Mouse (Mus musculus) neural tube, embryonic 13.5 days (tissue): ENCODE results near the gene Nudt8. TPM values are rescaled to one million over a fixed set of nuclear protein-coding genes. Genes with fewer than 3 reads are reported as not detected.
"Not testable (repeated sequence)": the region's sequence is repeated elsewhere in the genome, so short reads cannot be mapped to it uniquely, and the experiment has no call there.

Experiments used
- ATAC-seq: fragments of 200-750 bp; cut with Nextera tagmentation; 2 replicates; pipeline ENCODE4 v1.8.0; 2017; ENCODE audit warnings: low read depth, mild to moderate bottlenecking, moderate TSS enrichment, moderate library complexity
- H3K27ac ChIP-seq: fragments of 300-500 bp; sonication (generic); replicated peaks from 2 replicates; pipeline ENCODE4 v1.5.1; 2015; ENCODE audit warnings: moderate library complexity, mild to moderate bottlenecking, inconsistent platforms
- H3K27me3 ChIP-seq: fragments of 300-500 bp; sonication (generic); 2 replicates; pipeline ENCODE4 v1.6.1; 2015; ENCODE audit warnings: mild to moderate bottlenecking, inconsistent platforms
- H3K36me3 ChIP-seq: fragments of 300-500 bp; sonication (generic); 2 replicates; pipeline ENCODE4 v1.6.1; 2015; ENCODE audit warnings: mild to moderate bottlenecking, inconsistent platforms
- H3K4me1 ChIP-seq: fragments of 300-500 bp; sonication (generic); replicated peaks from 2 replicates; pipeline ENCODE4 v1.6.1; 2015; ENCODE audit warnings: inconsistent platforms
- H3K4me2 ChIP-seq: fragments of 300-500 bp; sonication (generic); 2 replicates; pipeline ENCODE4 v1.6.1; 2015; ENCODE audit warnings: inconsistent platforms, mild to moderate bottlenecking, moderate library complexity
- H3K4me3 ChIP-seq: fragments of 300-500 bp; sonication (generic); 2 replicates; pipeline ENCODE4 v1.5.1; 2015; ENCODE audit warnings: mild to moderate bottlenecking, inconsistent platforms
- H3K9ac ChIP-seq: fragments of 300-500 bp; sonication (generic); 2 replicates; pipeline ENCODE4 v1.6.1; 2015; ENCODE audit warnings: moderate library complexity, mild to moderate bottlenecking, inconsistent platforms
- H3K9me3 ChIP-seq: fragments of 300-500 bp; sonication (generic); 2 replicates; pipeline ENCODE4 v1.6.1; 2016; ENCODE audit warnings: inconsistent platforms
- WGBS: fragments of 180-500 bp; shearing (Covaris S2); methylation state at CpG from one replicate; pipeline ENCODE4 v1.1.7; 2015; 5-methylcytosine and 5-hydroxymethylcytosine counted together
- polyA plus RNA-seq: library from polyadenylated mRNA; unstranded; fragments of >200 nt; fragmentation: Nextera tagmentation; extraction: Ambion mirVana; gene quantifications from 2 replicates; pipeline ENCODE4 v1.2.1, GENCODE M21; 2015

The Nudt8 gene
- polyA plus RNA-seq, 1 experiment from 2014 or later, result 22.5 TPM

DNA sequence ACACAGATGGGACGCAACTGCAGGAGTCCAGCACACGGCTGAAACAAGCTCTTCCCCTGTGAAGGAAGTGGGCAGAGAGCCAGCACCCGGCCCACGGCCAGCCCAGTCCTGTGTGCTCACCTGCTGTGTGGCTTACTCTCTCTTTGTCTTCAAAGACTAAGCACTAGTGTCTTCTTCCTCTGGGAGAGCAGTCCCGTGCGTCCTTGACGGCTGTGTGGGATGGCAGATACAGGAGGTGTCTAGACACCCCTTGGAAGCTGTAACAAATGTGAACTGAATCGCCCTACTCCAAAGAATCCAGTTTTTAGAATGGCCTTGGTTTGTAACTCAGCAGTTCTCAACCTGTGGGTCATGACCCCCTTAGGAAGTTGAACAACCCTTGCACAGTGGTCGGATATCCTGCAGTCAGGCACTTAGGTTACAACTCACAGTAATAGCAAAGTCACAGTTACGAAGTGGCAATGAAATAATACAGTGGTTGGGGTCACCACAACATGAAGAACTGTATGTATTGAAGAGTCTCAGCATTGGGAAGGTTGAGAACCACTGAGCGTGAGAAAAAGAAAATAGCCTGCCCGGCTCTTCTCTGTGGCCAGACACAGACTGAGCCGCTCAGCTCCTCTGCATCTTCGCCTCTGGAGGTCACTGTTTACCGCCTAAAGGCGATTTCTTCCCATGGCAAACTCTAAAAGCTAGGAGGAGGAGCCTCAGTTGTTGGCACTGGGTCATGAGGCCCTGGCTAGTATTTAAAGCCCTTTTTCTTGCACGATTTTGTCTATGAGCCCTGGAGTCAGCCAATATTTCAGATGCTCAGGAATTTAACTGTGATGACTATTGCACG, 18.6 kb downstream of the Nudt8 start:
- Histone ChIP-seq H3K27ac (no peak overlapping the region), H3K36me3 (no peaks in the 10 kb centered on the region), H3K9ac (0 out of 2 replicates have a peak overlapping the region, but pooled peaks have one; percentile 38), H3K4me3 (no peak overlapping the region), H3K27me3 (no peaks in the 10 kb centered on the region), H3K4me2 (no peak overlapping the region), H3K9me3 (no peaks in the 10 kb centered on the region), H3K4me1 (no peaks in the 10 kb centered on the region; the same call in 1 of the 2 replicates)
- WGBS, result 31% methylated on average over 18 of the region's 18 CpGs
- peak; percentile 82 for ATAC-seq

DNA sequence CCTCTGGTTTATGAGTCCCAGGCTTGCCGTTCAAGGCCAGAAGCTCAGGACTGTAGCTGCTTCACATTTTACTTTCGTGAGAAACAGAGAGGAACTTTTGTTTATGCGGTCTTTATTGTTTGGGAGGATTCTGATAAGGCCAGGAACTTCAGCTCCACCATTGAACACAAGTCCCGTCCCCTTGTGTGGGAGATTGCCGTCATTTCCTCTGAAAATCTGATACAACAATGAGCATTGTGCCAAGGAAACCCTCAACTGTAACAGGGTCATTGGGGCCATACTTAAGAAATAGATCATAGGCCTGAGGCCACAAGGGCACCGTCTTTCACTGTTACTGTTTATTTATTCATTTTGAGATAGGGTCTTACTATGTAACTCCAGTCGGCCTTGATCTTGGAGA, 22.8 kb downstream of the Nudt8 start:
- Histone ChIP-seq H3K4me3 (no peak overlapping the region), H3K4me2 (no peak overlapping the region), H3K27me3 (no peaks in the 10 kb centered on the region), H3K4me1 (no peaks in the 10 kb centered on the region; the same call in 1 of the 2 replicates), H3K9me3 (no peaks in the 10 kb centered on the region), H3K36me3 (no peaks in the 10 kb centered on the region), H3K9ac (no peak overlapping the region), H3K27ac (no peak overlapping the region)
- no peak for ATAC-seq
- 81% methylated on average over 7 of the region's 7 CpGs for WGBS

DNA sequence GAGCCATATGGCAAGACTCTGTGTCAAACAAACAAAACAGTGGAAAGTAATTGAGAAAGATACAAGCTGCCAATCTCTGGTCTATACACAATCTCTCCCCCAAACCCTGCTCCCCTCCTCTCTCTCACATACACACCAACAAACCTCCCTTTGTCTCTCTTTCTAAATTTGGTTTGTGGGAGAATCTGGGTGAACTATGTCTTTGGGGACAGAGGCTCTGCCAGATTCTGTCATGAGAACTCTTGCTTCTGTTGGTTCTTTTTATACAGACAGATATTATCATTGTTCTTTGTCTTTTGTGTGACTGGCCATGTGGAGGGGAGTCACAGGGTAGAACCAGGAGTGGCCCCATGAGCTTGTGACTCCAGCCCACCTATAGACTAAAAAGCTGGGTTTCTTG, 27.2 kb downstream of the Nudt8 start:
- no peak overlapping the region for H3K9ac ChIP-seq
- no peak overlapping the region for H3K4me2 ChIP-seq
- no peaks in the 10 kb centered on the region for H3K4me1 ChIP-seq
- no peak for ATAC-seq
- H3K27ac ChIP-seq, result no peak overlapping the region
- no peaks in the 10 kb centered on the region for H3K9me3 ChIP-seq
- no peaks in the 10 kb centered on the region for H3K36me3 ChIP-seq
- no peak overlapping the region for H3K4me3 ChIP-seq
- no peaks in the 10 kb centered on the region for H3K27me3 ChIP-seq

DNA sequence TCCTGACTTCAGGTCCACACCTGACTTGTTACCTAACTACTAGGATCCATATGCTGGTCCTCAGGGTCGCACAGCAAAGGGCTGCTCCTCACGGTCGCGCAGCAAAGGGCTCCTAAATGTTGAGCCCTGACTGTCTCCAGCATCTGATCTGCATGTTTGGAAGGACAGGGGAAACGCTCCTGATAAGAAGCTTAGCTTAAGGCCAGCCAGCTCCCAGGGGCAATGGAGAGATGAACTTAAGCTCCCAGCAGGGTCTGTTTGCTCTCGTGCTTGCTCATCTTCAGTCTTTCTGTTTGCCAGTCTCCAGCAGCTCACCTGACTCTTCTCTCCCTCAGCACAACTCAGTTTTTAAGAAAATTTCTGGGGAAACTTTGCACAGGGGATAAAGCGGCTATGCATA, 32.3 kb downstream of the Nudt8 start:
- no peak for ATAC-seq
- 68% methylated on average over 7 of the region's 7 CpGs for WGBS

DNA sequence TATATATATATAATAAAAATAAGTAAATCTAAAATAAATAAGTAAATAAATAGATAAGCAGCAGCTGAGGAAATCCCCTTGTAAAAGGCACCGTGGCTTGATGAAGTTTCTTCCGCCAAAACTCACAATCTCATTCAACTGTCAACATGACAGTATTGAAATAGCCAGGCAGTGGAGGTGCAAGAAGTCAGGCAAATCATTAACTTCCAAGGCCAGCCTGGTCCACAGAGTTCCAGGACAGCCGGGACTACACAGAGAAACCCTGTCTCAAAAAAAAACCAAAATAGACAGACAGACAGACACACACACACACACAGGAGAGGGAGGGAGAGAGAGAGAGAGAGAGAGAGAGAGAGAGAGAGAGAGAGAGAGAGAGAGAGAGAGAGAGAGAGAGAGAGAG, 32.9 kb downstream of the Nudt8 start:
- Histone ChIP-seq H3K9ac (no peak overlapping the region), H3K9me3 (no peaks in the 10 kb centered on the region), H3K27ac (no peak overlapping the region), H3K4me1 (peaks cover 19% of the 10 kb centered on the region; the same call in 1 of the 2 replicates), H3K27me3 (no peaks in the 10 kb centered on the region), H3K4me3 (no peak overlapping the region), H3K36me3 (peaks cover 4% of the 10 kb centered on the region), H3K4me2 (no peak overlapping the region)
- ATAC-seq, result no peak
- WGBS, result 73% methylated on average over 3 of the region's 3 CpGs

More for the DNA sequence above, 32.3 kb downstream of the Nudt8 start:
- H3K9me3 ChIP-seq, result no peaks in the 10 kb centered on the region
- H3K27ac ChIP-seq, result no peak overlapping the region
- no peak overlapping the region for H3K9ac ChIP-seq
- peaks cover 4% of the 10 kb centered on the region for H3K36me3 ChIP-seq
- no peaks in the 10 kb centered on the region for H3K27me3 ChIP-seq
- H3K4me3 ChIP-seq, result no peak overlapping the region
- no peak overlapping the region for H3K4me2 ChIP-seq
- H3K4me1 ChIP-seq, result peaks cover 13% of the 10 kb centered on the region; the same call in 1 of the 2 replicates

DNA sequence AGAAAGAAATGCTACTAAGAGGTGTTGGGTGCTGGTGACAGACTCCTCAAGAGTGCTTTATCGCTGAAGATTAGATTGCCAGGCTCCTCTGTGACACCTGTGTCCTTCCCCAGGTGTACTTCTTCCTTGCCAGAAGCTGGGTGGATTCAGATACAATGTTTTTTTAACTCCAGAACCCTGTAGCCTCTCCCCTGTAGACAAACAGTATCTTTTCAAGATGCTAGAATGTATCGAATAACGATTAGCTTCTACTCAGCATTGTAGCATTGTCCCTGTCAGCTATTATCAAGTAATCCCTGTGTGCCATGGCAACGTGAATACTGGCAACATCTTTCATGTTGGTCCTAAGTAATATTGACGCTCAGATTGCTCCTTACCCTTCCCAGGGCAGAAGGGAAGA, 33.4 kb downstream of the Nudt8 start:
- H3K9me3 ChIP-seq, result no peaks in the 10 kb centered on the region
- WGBS, result 75% methylated on average over 5 of the region's 5 CpGs
- H3K27me3 ChIP-seq, result no peaks in the 10 kb centered on the region
- H3K4me1 ChIP-seq, result peaks cover 20% of the 10 kb centered on the region; the same call in 1 of the 2 replicates
- ATAC-seq, result no peak
- H3K36me3 ChIP-seq, result peaks cover 4% of the 10 kb centered on the region
- H3K27ac ChIP-seq, result no peak overlapping the region
- no peak overlapping the region for H3K4me3 ChIP-seq
- H3K9ac ChIP-seq, result no peak overlapping the region
- no peak overlapping the region for H3K4me2 ChIP-seq

DNA sequence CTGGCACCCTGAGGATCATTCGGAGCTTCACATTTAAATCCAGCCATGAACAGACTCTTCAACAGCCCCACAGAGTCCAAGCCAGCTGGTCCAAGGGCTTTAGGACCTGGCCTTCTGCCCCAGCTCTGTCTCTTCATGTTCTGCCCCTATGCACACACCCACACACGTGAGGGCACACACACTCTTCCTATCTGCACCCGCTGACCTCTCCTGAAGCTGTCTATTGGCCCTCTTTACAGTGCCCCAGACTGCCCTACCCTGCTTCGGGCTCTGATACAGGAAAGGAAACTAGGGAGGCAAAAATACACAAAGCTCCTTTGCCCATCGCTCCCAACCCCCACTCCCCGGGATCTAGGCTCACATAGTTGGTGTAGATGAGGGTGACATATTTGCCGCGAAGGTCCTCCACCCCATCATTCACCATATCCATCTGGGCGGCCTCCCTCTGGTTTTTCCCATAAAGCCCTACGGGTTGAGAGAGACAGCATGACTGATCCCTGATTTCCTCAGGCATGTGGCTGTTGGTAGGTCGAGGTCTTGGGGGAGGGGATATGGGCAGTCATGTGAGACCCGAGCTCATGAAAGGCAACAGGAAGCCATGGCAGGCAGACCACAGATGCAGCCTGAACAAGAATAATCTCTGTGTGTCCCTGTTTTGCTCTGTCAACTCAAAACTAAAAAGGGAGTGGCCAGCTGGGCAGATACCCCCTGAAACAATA, 36.1 kb downstream of the Nudt8 start:
- no peak overlapping the region for H3K4me3 ChIP-seq
- H3K9me3 ChIP-seq, result no peaks in the 10 kb centered on the region
- no peak for ATAC-seq
- H3K27ac ChIP-seq, result no peak overlapping the region
- peaks cover 20% of the 10 kb centered on the region; the same call in 1 of the 2 replicates for H3K4me1 ChIP-seq
- peaks cover 4% of the 10 kb centered on the region for H3K36me3 ChIP-seq
- H3K27me3 ChIP-seq, result no peaks in the 10 kb centered on the region
- H3K9ac ChIP-seq, result no peak overlapping the region
- WGBS, result 80% methylated on average over 12 of the region's 12 CpGs
- H3K4me2 ChIP-seq, result peak overlapping the region; percentile 34

DNA sequence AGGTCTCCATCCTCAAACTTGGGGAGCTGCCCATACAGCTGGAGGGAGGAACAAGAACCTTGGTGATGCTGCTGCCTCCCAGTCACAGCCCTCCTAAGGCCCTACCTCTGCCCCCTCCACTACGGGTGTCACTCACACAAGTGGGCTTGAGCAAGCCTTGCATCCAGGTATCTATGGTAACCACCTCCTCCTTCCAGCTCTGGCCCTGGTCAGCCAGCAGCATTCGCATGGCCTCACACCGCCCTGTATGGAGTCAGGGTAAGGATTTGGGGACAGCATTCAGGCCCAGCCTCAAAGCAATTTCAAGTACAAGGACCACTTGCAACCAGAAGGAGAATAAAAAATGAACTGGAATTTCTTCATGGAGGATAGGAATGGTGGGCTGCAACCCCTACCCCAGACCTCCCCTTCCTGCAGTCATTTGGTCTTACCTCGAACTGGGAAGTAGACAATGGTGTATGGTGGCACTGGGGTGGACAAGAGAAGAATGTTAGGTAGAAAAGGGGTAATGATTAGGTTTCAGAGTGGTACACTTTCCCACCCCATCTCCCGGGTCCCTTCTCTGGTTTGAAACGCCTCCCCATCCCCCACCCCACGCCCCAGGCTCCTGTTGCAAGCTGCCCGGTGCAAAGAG, 36.9 kb downstream of the Nudt8 start:
- Histone ChIP-seq H3K4me3 (peak overlapping the region; percentile 58), H3K27ac (0 out of 2 replicates have a peak overlapping the region, but pooled peaks have one; percentile 46), H3K4me2 (peak overlapping the region; percentile 76), H3K9ac (peak overlapping the region; percentile 83), H3K4me1 (peaks cover 20% of the 10 kb centered on the region; the same call in 1 of the 2 replicates)
- H3K27me3 ChIP-seq, H3K9me3 ChIP-seq, H3K36me3 ChIP-seq: not testable (repeated sequence)
- peak; percentile 44; the same call in 1 of the 2 replicates for ATAC-seq
- WGBS, result 31% methylated on average over 8 of the region's 8 CpGs

DNA sequence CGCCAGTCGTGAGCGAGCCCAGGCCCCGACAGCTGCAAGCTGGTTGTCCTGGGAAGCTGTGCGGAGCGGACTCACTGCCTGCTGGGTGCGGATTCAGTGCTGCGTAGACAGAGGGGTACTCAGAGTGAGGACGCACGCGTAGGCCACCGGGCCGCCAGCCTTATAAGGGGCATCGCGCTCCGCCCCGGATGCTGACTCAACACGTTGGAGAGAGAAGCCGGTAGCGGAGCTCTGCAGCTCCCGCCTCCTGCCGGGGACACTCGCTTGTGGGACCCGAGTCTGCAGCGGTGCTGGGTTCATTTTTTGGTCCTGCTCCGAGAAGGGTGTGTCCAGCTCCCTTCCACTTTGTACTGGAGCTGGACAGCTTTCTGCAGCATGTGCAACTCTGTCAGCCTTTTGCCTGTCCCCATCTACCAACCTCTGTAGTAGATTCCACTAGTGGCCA, 37.4 kb downstream of the Nudt8 start, which contains the start of gene Gstp1:
Gene Gstp1, minus strand, starts transcription at position 198 of the 445 bp plus-strand sequence.
- H3K9ac ChIP-seq, result peak within 1 kb of the TSS; percentile 83
- peak within 1 kb of the TSS; percentile 76 for H3K4me2 ChIP-seq
- H3K4me3 ChIP-seq, result peak within 1 kb of the TSS; percentile 58
- H3K36me3 ChIP-seq, result peaks cover 4% of the 10 kb centered on the region
- H3K9me3 ChIP-seq, result no peaks in the 10 kb centered on the region
- peak; percentile 89 for ATAC-seq
- 0 out of 2 replicates have a peak within 1 kb of the TSS, but pooled peaks have one; percentile 46 for H3K27ac ChIP-seq
- no peaks in the 10 kb centered on the region for H3K27me3 ChIP-seq
- peaks cover 20% of the 10 kb centered on the region; the same call in 1 of the 2 replicates for H3K4me1 ChIP-seq
- WGBS, result under 1% methylated on average over 26 of the region's 26 CpGs

DNA sequence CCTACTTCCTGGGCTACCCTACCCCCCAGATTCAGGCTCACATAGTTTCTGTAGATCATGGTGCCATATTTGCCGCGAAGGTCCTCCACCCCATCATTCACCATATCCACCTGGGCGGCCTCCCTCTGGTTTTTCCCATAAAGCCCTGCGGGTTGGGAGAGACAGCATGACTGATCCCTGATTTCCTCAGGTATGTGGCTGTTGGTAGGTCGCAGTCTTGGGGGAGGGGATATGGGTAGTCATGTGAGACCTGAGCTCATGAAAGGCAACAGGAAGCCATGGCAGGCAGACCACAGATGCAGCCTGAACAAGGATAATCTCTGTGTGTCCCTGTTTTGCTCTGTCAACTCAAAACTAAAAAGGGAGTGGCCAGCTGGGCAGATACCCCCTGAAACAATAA, 40.6 kb downstream of the Nudt8 start:
- not testable (repeated sequence) for H3K4me2 ChIP-seq, H3K27ac ChIP-seq, H3K9me3 ChIP-seq, H3K9ac ChIP-seq, ATAC-seq, H3K36me3 ChIP-seq, H3K27me3 ChIP-seq, H3K4me3 ChIP-seq
- WGBS, result 88% methylated on average over 5 of the region's 5 CpGs
- peaks cover 22% of the 10 kb centered on the region; the same call in 1 of the 2 replicates for H3K4me1 ChIP-seq

DNA sequence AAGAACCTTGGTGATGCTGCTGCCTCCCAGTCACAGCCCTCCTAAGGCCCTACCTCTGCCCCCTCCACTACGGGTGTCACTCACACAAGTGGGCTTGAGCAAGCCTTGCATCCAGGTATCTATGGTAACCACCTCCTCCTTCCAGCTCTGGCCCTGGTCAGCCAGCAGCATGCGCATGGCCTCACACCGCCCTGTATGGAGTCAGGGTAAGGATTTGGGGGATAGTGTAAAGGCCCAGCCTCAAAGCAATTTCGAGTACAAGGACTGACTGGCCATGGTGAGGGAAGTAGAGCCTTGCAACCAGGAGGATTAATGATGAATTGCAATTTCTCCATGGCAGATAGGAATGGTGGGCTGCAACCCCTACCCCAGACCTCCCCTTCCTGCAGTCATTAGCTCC, 41.1 kb downstream of the Nudt8 start:
- H3K36me3 ChIP-seq, H3K9me3 ChIP-seq, H3K4me3 ChIP-seq, H3K27me3 ChIP-seq, H3K27ac ChIP-seq, H3K4me2 ChIP-seq, ATAC-seq, H3K9ac ChIP-seq: not testable (repeated sequence)
- H3K4me1 ChIP-seq, result peaks cover 22% of the 10 kb centered on the region; the same call in 1 of the 2 replicates
- 88% methylated on average over 3 of the region's 4 CpGs for WGBS

DNA sequence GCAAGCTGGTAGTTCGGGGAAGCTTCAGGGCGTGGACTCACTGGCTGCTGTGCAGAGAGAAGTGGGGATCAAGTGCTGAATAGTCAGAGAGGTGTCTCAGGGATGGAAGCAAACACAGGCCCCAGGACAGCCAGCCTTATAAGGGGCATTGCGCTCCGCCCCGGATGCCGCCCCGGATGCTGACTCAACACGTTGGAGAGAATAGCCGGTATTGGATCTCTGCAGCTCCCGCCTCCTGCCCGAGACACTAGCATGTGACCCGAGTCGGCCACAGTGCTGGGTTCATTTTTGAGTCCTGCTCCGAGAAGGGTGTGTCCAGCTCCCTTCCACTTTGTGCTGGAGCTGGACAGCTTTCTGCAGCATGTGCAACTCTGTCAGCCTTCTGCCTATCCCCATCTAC, 41.7 kb downstream of the Nudt8 start:
- Histone ChIP-seq H3K36me3 (no peaks in the 10 kb centered on the region), H3K9ac (no peak overlapping the region), H3K4me1 (peaks cover 19% of the 10 kb centered on the region; the same call in 1 of the 2 replicates), H3K4me3 (no peak overlapping the region), H3K27ac (no peak overlapping the region), H3K9me3 (no peaks in the 10 kb centered on the region), H3K4me2 (no peak overlapping the region), H3K27me3 (no peaks in the 10 kb centered on the region)
- no peak for ATAC-seq
- WGBS, result 74% methylated on average over 14 of the region's 14 CpGs
